In genomic region chr5:3355560-3356260, GRCm38 (mm10) we compare ENCODE assay signal across 11 mouse cellular contexts. TPM values are rescaled to one million over a fixed set of nuclear protein-coding genes. Genes with fewer than 3 reads are reported as not detected.
DNase-seq lines count a peak whose midpoint lies in the region; ATAC-seq and TF ChIP-seq lines count a peak whose summit lies in the region.
"Had no signal": no experiment of that assay in that cellular context is flagged by ENCODE, and none has a peak within 500 bp of the region (broad histone marks: within the 10 kb centered on the region; RNA-seq: fewer than 3 reads in every experiment).

No protein-coding gene starts in this region.

- H3K4me2 ChIP-seq in liver, postnatal 0 days (ENCODE audit: low read depth, low read length), result peak overlapping the region; percentile 28; the same call in 1 of the 2 replicates
- no peak overlapping the region for H3K4me2 ChIP-seq in liver, embryonic 12.5 days
- peak overlapping the region; percentile 90 for H3K4me2 ChIP-seq in CH12.LX (ENCODE audit: insufficient read depth, low read depth, poor library complexity, severe bottlenecking)
- H3K4me2 ChIP-seq: embryonic facial prominence, embryonic 13.5 days; hindbrain, embryonic 15.5 days; limb, embryonic 12.5 days had no signal

- dilution Hi-C loops in CH12.LX (cut with MboI; ENCODE audit: extremely low pct_ligation_motif_present, extremely low pct_unique_long_range_greater_than_20kb, low sequenced_read_pairs), result no loop called here

- H3K4me1 ChIP-seq in liver, postnatal 0 days (ENCODE audit: insufficient read depth), result peaks cover 25% of the 10 kb centered on the region
- H3K4me1 ChIP-seq in liver, embryonic 12.5 days, result peaks cover 61% of the 10 kb centered on the region
- peaks cover 21 to 87% of the 10 kb centered on the region in 2 experiments for H3K4me1 ChIP-seq in CH12.LX (ENCODE audit: control insufficient read depth in 1 of 2, insufficient read depth in 2 of 2)
- H3K4me1 ChIP-seq: embryonic facial prominence, embryonic 13.5 days; hindbrain, embryonic 15.5 days; limb, embryonic 12.5 days had no signal

- no peaks in the 10 kb centered on the region for H3K9me3 ChIP-seq in liver, postnatal 0 days (ENCODE audit: low read length)
- H3K9me3 ChIP-seq in liver, embryonic 12.5 days (replicated peaks), result no peaks in the 10 kb centered on the region
- no peaks in the 10 kb centered on the region for H3K9me3 ChIP-seq in CH12.LX (replicated peaks; ENCODE audit: low read length)
- H3K9me3 ChIP-seq: embryonic facial prominence, embryonic 13.5 days; hindbrain, embryonic 15.5 days; limb, embryonic 12.5 days had no signal

- peak; percentile 55 for TF ChIP-seq POLR2A in CH12.LX (IDR thresholded peaks at IDR 0.05; ENCODE audit: low read depth, low read length)

- no peak for DNase-seq in liver, postnatal 0 days
- DNase-seq in CH12.LX (ENCODE audit: extremely low read depth), result peak; percentile 94
- peak; percentile 3 for DNase-seq in brain, adult 2 months (ENCODE audit: low read depth, low spot score)
- peak; percentile 86 for DNase-seq in induced T-regulatory cell, adult 2 months (ENCODE audit: low read depth)
- no peak for DNase-seq in frontal cortex, postnatal 10 days (ENCODE audit: low spot score in 2 of 2)
- DNase-seq in cerebellum, adult 9-10 months, result no peak
- DNase-seq: adrenal gland, adult 8-10 months had no signal

- no peak overlapping the region for H3K9ac ChIP-seq in liver, postnatal 0 days (replicated peaks)
- no peak overlapping the region for H3K9ac ChIP-seq in liver, embryonic 12.5 days
- H3K9ac ChIP-seq in CH12.LX (ENCODE audit: insufficient read depth, low read depth), result peak overlapping the region; percentile 66
- H3K9ac ChIP-seq: embryonic facial prominence, embryonic 13.5 days; hindbrain, embryonic 15.5 days; limb, embryonic 12.5 days had no signal

- in situ Hi-C loops in CH12.LX (cut with MboI; ENCODE audit: low pct_ligation_motif_present, low pct_unique_long_range_greater_than_20kb, low sequenced_read_pairs), result no loop called here

- TF ChIP-seq EP300 in liver, postnatal 0 days (IDR thresholded peaks at IDR 0.05; ENCODE audit: low read depth), result no peak
- TF ChIP-seq EP300 in CH12.LX (IDR thresholded peaks at IDR 0.05; ENCODE audit: low read length), result peak; percentile 95

- no peaks in the 10 kb centered on the region for H3K27me3 ChIP-seq in liver, postnatal 0 days (ENCODE audit: insufficient read depth, low read length)
- H3K27me3 ChIP-seq in liver, embryonic 12.5 days (replicated peaks), result no peaks in the 10 kb centered on the region
- H3K27me3 ChIP-seq in CH12.LX (replicated peaks), result no peaks in the 10 kb centered on the region
- H3K27me3 ChIP-seq: embryonic facial prominence, embryonic 13.5 days; hindbrain, embryonic 15.5 days; limb, embryonic 12.5 days had no signal

- TF ChIP-seq RAD21 in CH12.LX (IDR thresholded peaks at IDR 0.05; ENCODE audit: low read depth, low read length), result no peak; the same call in 1 of the 2 replicates

- no peaks in the 10 kb centered on the region for H3K36me3 ChIP-seq in liver, postnatal 0 days (replicated peaks; ENCODE audit: insufficient read depth, low read length)
- H3K36me3 ChIP-seq in liver, embryonic 12.5 days, result peaks cover 19% of the 10 kb centered on the region
- peaks cover 0 to 27% of the 10 kb centered on the region in 2 experiments for H3K36me3 ChIP-seq in CH12.LX (replicated peaks in 1 of 2; ENCODE audit: control insufficient read depth in 1 of 2, insufficient read depth in 1 of 2, low read length in 1 of 2)
- H3K36me3 ChIP-seq: embryonic facial prominence, embryonic 13.5 days; hindbrain, embryonic 15.5 days; limb, embryonic 12.5 days had no signal

- 72% methylated on average over 11 of the region's 11 CpGs for WGBS in liver, postnatal 0 days (ENCODE audit: insufficient replicate concordance)
- WGBS in liver, embryonic 12.5 days (ENCODE audit: insufficient replicate concordance), result 82% methylated on average over 11 of the region's 11 CpGs

- no peak overlapping the region for H3K4me3 ChIP-seq in liver, postnatal 0 days (ENCODE audit: low read depth, low read length)
- no peak overlapping the region for H3K4me3 ChIP-seq in liver, embryonic 12.5 days
- H3K4me3 ChIP-seq in CH12.LX (replicated peaks in 1 of 3; ENCODE audit: low read depth in 2 of 3, low read length in 2 of 3, poor library complexity in 1 of 3), result peak overlapping the region; percentile 10 to 18 (median 13)
- H3K4me3 ChIP-seq: embryonic facial prominence, embryonic 13.5 days; hindbrain, embryonic 15.5 days; limb, embryonic 12.5 days had no signal

- TF ChIP-seq CTCF in liver, postnatal 0 days (IDR thresholded peaks at IDR 0.05; ENCODE audit: low read depth), result no peak
- TF ChIP-seq CTCF in CH12.LX (conservative IDR thresholded peaks at IDR 0.05 in 1 of 2, IDR thresholded peaks at IDR 0.05 in 1 of 2; ENCODE audit: low read depth in 2 of 2, low read length in 2 of 2), result no peak

- H3K27ac ChIP-seq in liver, postnatal 0 days (ENCODE audit: low read depth), result peak overlapping the region; percentile 30; the same call in 1 of the 2 replicates
- H3K27ac ChIP-seq in liver, embryonic 12.5 days, result no peak overlapping the region
- peak overlapping the region; percentile 97 for H3K27ac ChIP-seq in CH12.LX (ENCODE audit: insufficient read depth, low read depth)
- H3K27ac ChIP-seq: embryonic facial prominence, embryonic 13.5 days; hindbrain, embryonic 15.5 days; limb, embryonic 12.5 days had no signal

- peaks cover 70% of the 10 kb centered on the region for H3K79me2 ChIP-seq in CH12.LX (replicated peaks; ENCODE audit: control insufficient read depth, extremely low read depth, insufficient read depth, poor library complexity, severe bottlenecking)

- no peak for ATAC-seq in liver, postnatal 0 days
- no peak for ATAC-seq in liver, embryonic 12.5 days

TF ChIP-seq in CH12.LX, 34 proteins besides CTCF, POLR2A, EP300 and RAD21 (continues in another document):
- TF ChIP-seq JUN (IDR thresholded peaks at IDR 0.05; ENCODE audit: insufficient read depth, low read depth, low read length) (peak; percentile 98), CHD2 (IDR thresholded peaks at IDR 0.05; ENCODE audit: low read length) (peak; percentile 88), ELF1 (IDR thresholded peaks at IDR 0.05; ENCODE audit: low read depth, low read length) (no peak; the same call in none of the 2 replicates), KAT2A (IDR thresholded peaks at IDR 0.05; ENCODE audit: insufficient replicate concordance, low read length) (0 out of 2 replicates have a peak, but pooled peaks have one; percentile 10), BHLHE40 (IDR thresholded peaks at IDR 0.05; ENCODE audit: low read depth, low read length) (peak; percentile 100), NRF1 (IDR thresholded peaks at IDR 0.05; ENCODE audit: low read depth, low read length) (no peak), IRF4 (IDR thresholded peaks at IDR 0.05; ENCODE audit: low read depth, low read length) (peak; percentile 93), PAX5 (IDR thresholded peaks at IDR 0.05; ENCODE audit: low read length) (no peak), E2F4 (IDR thresholded peaks at IDR 0.05; ENCODE audit: insufficient replicate concordance, low read depth, low read length) (0 out of 2 replicates have a peak, but pooled peaks have one; percentile 18), SMC3 (IDR thresholded peaks at IDR 0.05; ENCODE audit: low read depth, low read length) (peak; percentile 3; the same call in 1 of the 2 replicates), ZMIZ1 (IDR thresholded peaks at IDR 0.05; ENCODE audit: low read depth, low read length) (peak; percentile 36; the same call in 1 of the 2 replicates), MAX (IDR thresholded peaks at IDR 0.05; ENCODE audit: low read length) (peak; percentile 91), TCF12 (IDR thresholded peaks at IDR 0.05; ENCODE audit: low read depth, low read length) (peak; percentile 86), MAFK (IDR thresholded peaks at IDR 0.05; ENCODE audit: insufficient replicate concordance, low read length) (peak; percentile 94; the same call in 1 of the 2 replicates), MXI1 (IDR thresholded peaks at IDR 0.05; ENCODE audit: low read depth, low read length) (peak; percentile 89), HCFC1 (IDR thresholded peaks at IDR 0.05; ENCODE audit: low read depth, low read length) (no peak), ETS1 (conservative IDR thresholded peaks at IDR 0.05; ENCODE audit: low read depth, low read length) (peak; percentile 99), ZKSCAN1 (IDR thresholded peaks at IDR 0.05; ENCODE audit: borderline replicate concordance, low read depth, low read length) (no peak), CHD1 (IDR thresholded peaks at IDR 0.05; ENCODE audit: low read depth, low read length) (no peak; the same call in 1 of the 2 replicates), ZC3H11A (IDR thresholded peaks at IDR 0.05; ENCODE audit: low read depth, low read length) (no peak), USF1 (IDR thresholded peaks at IDR 0.05; ENCODE audit: low read depth, low read length) (peak; percentile 36), MEF2A (IDR thresholded peaks at IDR 0.05; ENCODE audit: borderline replicate concordance, low read depth, low read length) (peak; percentile 95), ZNF384 (IDR thresholded peaks at IDR 0.05; ENCODE audit: low read depth, low read length) (peak; percentile 87), TBP (conservative IDR thresholded peaks at IDR 0.05; ENCODE audit: low read depth, low read length) (peak; percentile 79), POLR2AphosphoS2 (IDR thresholded peaks at IDR 0.05; ENCODE audit: low read depth, low read length) (no peak), MYC (IDR thresholded peaks at IDR 0.05; ENCODE audit: low read depth, low read length) (peak; percentile 95), SIN3A (IDR thresholded peaks at IDR 0.05; ENCODE audit: low read length) (peak; percentile 94), GABPA (IDR thresholded peaks at IDR 0.05; ENCODE audit: insufficient replicate concordance, low read depth, low read length) (no peak), MAZ (IDR thresholded peaks at IDR 0.05; ENCODE audit: low read depth, low read length) (peak; percentile 62; the same call in 1 of the 2 replicates), USF2 (conservative IDR thresholded peaks at IDR 0.05; ENCODE audit: low read depth, low read length) (0 out of 2 replicates have a peak, but pooled peaks have one; percentile 38), UBTF (IDR thresholded peaks at IDR 0.05; ENCODE audit: low read depth, low read length) (no peak), RCOR1 (conservative IDR thresholded peaks at IDR 0.05; ENCODE audit: low read depth, low read length) (peak; percentile 91; the same call in 1 of the 2 replicates)

RNA-seq across cellular contexts. Expression of gene Cdk6, which starts 14.4 kb away (rescaled TPM):
- 17.1 and 17.3 TPM in 2 replicates for polyA plus RNA-seq in liver, postnatal 0 days (2015; fragmentation: Nextera tagmentation; extraction: Ambion mirVana)
- polyA plus RNA-seq in liver, embryonic 12.5 days (2016; fragmentation: Nextera tagmentation; extraction: Ambion mirVana), result 35.1 and 40.1 TPM in 2 replicates
- total RNA-seq in CH12.LX (2012; rRNA removed) (141 and 171 TPM in 2 replicates), CH12.LX (2014; rRNA removed) (34.7 and 40.4 TPM in 2 replicates)
- 45.2 and 50.8 TPM in 2 replicates for polyA plus RNA-seq in CH12.LX (2012; ENCODE audit: insufficient read length, low read depth)

Comparison
In these comparisons a context has a peak if more than half of its experiments do, and no peak if none do; other contexts are left out.
1. DNase-seq: peak in CH12.LX (single experiment), brain, adult 2 months (single experiment) and induced T-regulatory cell, adult 2 months (single experiment); none in liver, postnatal 0 days (single experiment), frontal cortex, postnatal 10 days (0 of 2) and cerebellum, adult 9-10 months (single experiment).
2. H3K4me3 ChIP-seq: peak in CH12.LX (3 of 3); none in liver, postnatal 0 days (single experiment) and liver, embryonic 12.5 days (single experiment).